Mouse (Mus musculus) ES-E14 (cell line): ENCODE results near the gene Pax1. TPM values are rescaled to one million over a fixed set of nuclear protein-coding genes. Genes with fewer than 3 reads are reported as not detected.

Experiments
- DNase-seq: peaks from one replicate; pipeline ENCODE4 v3.0.0-alpha.2; 2013; ENCODE audit warnings: low read depth, low spot score
- H3K27ac ChIP-seq: 2 replicates; pipeline ENCODE4 v1.5.1; 2012; ENCODE audit warnings: low read depth, mild to moderate bottlenecking, low read length, moderate library complexity, mixed read lengths; ENCODE audit not compliant: poor library complexity, insufficient read depth, severe bottlenecking
- H3K36me3 ChIP-seq: 2 replicates; pipeline ENCODE4 v1.6.1; 2012; ENCODE audit warnings: mild to moderate bottlenecking, low read length, moderate library complexity, mixed read lengths; ENCODE audit not compliant: control insufficient read depth, poor library complexity, insufficient read depth, severe bottlenecking
- H3K4me1 ChIP-seq, 2 experiments: fragments of 150-350 bp in 1 of 2; sonication (generic) in 1 of 2; 2 replicates each; pipeline ENCODE4 v1.6.1; 2012; ENCODE audit warnings: low read length in 2 of 2, mild to moderate bottlenecking in 1 of 2, mixed read lengths in 1 of 2; ENCODE audit not compliant: control insufficient read depth in 2 of 2, insufficient read depth in 2 of 2, poor library complexity in 1 of 2
- H3K4me3 ChIP-seq, 2 experiments: fragments of 150-350 bp in 1 of 2; sonication (generic) in 1 of 2; 2 replicates each; pipeline ENCODE4 v1.5.1; 2012; ENCODE audit warnings: low read length in 2 of 2, low read depth in 1 of 2, mild to moderate bottlenecking in 1 of 2, mixed read lengths in 1 of 2; ENCODE audit not compliant: insufficient read depth in 1 of 2, poor library complexity in 1 of 2, severe bottlenecking in 1 of 2
- H3K9ac ChIP-seq: 2 replicates; pipeline ENCODE4 v1.6.1; 2012; ENCODE audit warnings: low read depth, mild to moderate bottlenecking, low read length, mixed read lengths; ENCODE audit not compliant: poor library complexity, insufficient read depth, severe bottlenecking
- H3K9me3 ChIP-seq: fragments of 150-350 bp; sonication (generic); 2 replicates; pipeline ENCODE4 v1.6.1; 2012; ENCODE audit warnings: low read depth, mild to moderate bottlenecking, low read length; ENCODE audit not compliant: control insufficient read depth, insufficient read depth
- CHD2 ChIP-seq: IDR thresholded peaks from 2 replicates; pipeline ENCODE4 v1.6.1; 2014; ENCODE audit warnings: mild to moderate bottlenecking, low read depth, low read length, inconsistent platforms
- HCFC1 ChIP-seq: IDR thresholded peaks from 2 replicates; pipeline ENCODE4 v1.6.1; 2012; ENCODE audit warnings: low read length, inconsistent platforms, borderline replicate concordance; ENCODE audit not compliant: insufficient read depth
- MAFK ChIP-seq: IDR thresholded peaks from 2 replicates; pipeline ENCODE4 v1.6.1; 2014; ENCODE audit warnings: mild to moderate bottlenecking, low read depth, low read length, inconsistent platforms; ENCODE audit not compliant: insufficient read depth
- ZC3H11A ChIP-seq: IDR thresholded peaks from 2 replicates; pipeline ENCODE4 v1.6.1; 2012; ENCODE audit warnings: low read depth, mild to moderate bottlenecking, inconsistent platforms, low read length, borderline replicate concordance
- ZNF384 ChIP-seq: IDR thresholded peaks from 2 replicates; pipeline ENCODE4 v1.6.1; 2012; ENCODE audit warnings: low read depth, low read length, inconsistent platforms
- in situ Hi-C, 2 experiments: fragments of 600-800 bp; cut with MboI; formaldehyde crosslinking; loops; one replicate each; pipeline ENCODE4 v1.15.1; 2025; ENCODE audit warnings: low sequenced_read_pairs in 2 of 2, inconsistent platforms in 1 of 2; ENCODE audit not compliant: unreplicated experiment in 2 of 2
- total RNA-seq: library from RNA; depleted of rRNA; stranded (reverse); fragments of 300-350 nt; gene quantifications from 2 replicates; pipeline ENCODE4 v1.2.3, GENCODE M21; 2012

Pax1 gene
- total RNA-seq, 1 experiment = 0.31 TPM

GRCm38 (mm10) chr2:147364982-147365907 lies 3.5 kb downstream of the Pax1 start:
- Histone ChIP-seq H3K9ac (0 out of 2 replicates have a peak overlapping the region, but pooled peaks have one; percentile 14), H3K9me3 (no peaks in the 10 kb centered on the region), H3K36me3 (no peaks in the 10 kb centered on the region), H3K4me3 (peak overlapping the region; percentile 7 to 43; a peak in 3 of 4 replicates), H3K4me1 (peaks cover 0 to 14% of the 10 kb centered on the region in 2 experiments; a peak in 1 of 4 replicates), H3K27ac (no peak overlapping the region)
- in situ Hi-C loops = loop anchor here (5.0 to 25.0 kb wide), 3 partner anchors 178 to 672 kb away; no protein-coding TSS in a partner anchor
- TF ChIP-seq MAFK = no peak
- no peak for TF ChIP-seq CHD2
- no peak for TF ChIP-seq ZNF384
- TF ChIP-seq HCFC1 = no peak
- no peak for TF ChIP-seq ZC3H11A
- DNase-seq = no peak

- no peak for DNase-seq
- Histone ChIP-seq H3K9me3 (no peaks in the 10 kb centered on the region), H3K36me3 (no peaks in the 10 kb centered on the region), H3K27ac (no peak overlapping the region), H3K4me1 (peaks cover 0 to 14% of the 10 kb centered on the region in 2 experiments; a peak in 1 of 4 replicates), H3K4me3 (no peak overlapping the region; a peak in 1 of 4 replicates), H3K9ac (no peak overlapping the region)
- in situ Hi-C loops = loop anchor here in 1 of 2 experiments (25.0 kb wide), 1 partner anchor 529 kb away; no protein-coding TSS in a partner anchor
- TF ChIP-seq HCFC1 = no peak
- no peak for TF ChIP-seq MAFK
- no peak for TF ChIP-seq CHD2
- no peak for TF ChIP-seq ZC3H11A
- no peak for TF ChIP-seq ZNF384
Measured at GRCm38 (mm10) chr2:147365908-147366630, 4.3 kb downstream of the Pax1 start.

- H3K9ac ChIP-seq = no peak overlapping the region
- no peak overlapping the region for H3K27ac ChIP-seq
- H3K9me3 ChIP-seq = no peaks in the 10 kb centered on the region
- DNase-seq = no peak
- peaks cover 0 to 14% of the 10 kb centered on the region in 2 experiments; a peak in 1 of 4 replicates for H3K4me1 ChIP-seq
- H3K36me3 ChIP-seq = no peaks in the 10 kb centered on the region
- TF ChIP-seq ZNF384 (no peak), HCFC1 (no peak)
- H3K4me3 ChIP-seq = no peak overlapping the region; a peak in 1 of 4 replicates
- in situ Hi-C loops = loop anchor here in 1 of 2 experiments (25.0 kb wide), 1 partner anchor 530 kb away; no protein-coding TSS in a partner anchor
Measured at GRCm38 (mm10) chr2:147367246-147367820, 5.6 kb downstream of the Pax1 start.

- Histone ChIP-seq H3K4me3 (peak overlapping the region in 1 of 2 experiments; percentile 15; a peak in 1 of 4 replicates), H3K27ac (no peak overlapping the region), H3K9me3 (no peaks in the 10 kb centered on the region), H3K4me1 (peaks cover 0 to 14% of the 10 kb centered on the region in 2 experiments; a peak in 1 of 4 replicates), H3K9ac (no peak overlapping the region), H3K36me3 (no peaks in the 10 kb centered on the region)
- DNase-seq = no peak
- no peak for TF ChIP-seq CHD2
- TF ChIP-seq MAFK = no peak
- no peak for TF ChIP-seq ZNF384
- TF ChIP-seq HCFC1 = no peak
- no peak for TF ChIP-seq ZC3H11A
- in situ Hi-C loops = loop anchor here in 1 of 2 experiments (25.0 kb wide), 1 partner anchor 531 kb away; no protein-coding TSS in a partner anchor
Measured at GRCm38 (mm10) chr2:147367911-147368591, 6.3 kb downstream of the Pax1 start.
